Mouse (Mus musculus) monocyte, adult 5-6 weeks (primary cell): Measurements from ENCODE around the gene Bicral. TPM values are rescaled to one million over a fixed set of nuclear protein-coding genes. Genes with fewer than 3 reads are reported as not detected.
"Not testable (repeated sequence)": the region's sequence is repeated elsewhere in the genome, so short reads cannot be mapped to it uniquely, and the experiment has no call there.

ENCODE experiments used
- ATAC-seq: fragments of 153-309, 156-312 bp; replicated peaks from 2 replicates; pipeline ENCODE4 v1.8.0; 2017; ENCODE audit warnings: mild to moderate bottlenecking; ENCODE audit not compliant: low TSS enrichment, insufficient number of reproducible peaks, severe bottlenecking, poor library complexity, low FRiP score
- total RNA-seq: library from RNA; stranded (forward); fragments of 200-1000, 200-491, 200-594 nt; gene quantifications from 3 replicates; pipeline ENCODE4 v1.2.3, GENCODE M21; 2017

Bicral gene
- total RNA-seq, 1 experiment from 2014 or later = 25.2 TPM

GRCm38 (mm10) chr17:46773278-46774130 is 84.8 kb downstream of the Bicral start:
- ATAC-seq = no peak

- peak; percentile 90 for ATAC-seq
Observed at GRCm38 (mm10) chr17:46772404-46773277, 85.6 kb downstream of the Bicral start, which contains the start of gene 2310039H08Rik. 2310039H08Rik (plus strand) TSS chr17:46772635.

DNA sequence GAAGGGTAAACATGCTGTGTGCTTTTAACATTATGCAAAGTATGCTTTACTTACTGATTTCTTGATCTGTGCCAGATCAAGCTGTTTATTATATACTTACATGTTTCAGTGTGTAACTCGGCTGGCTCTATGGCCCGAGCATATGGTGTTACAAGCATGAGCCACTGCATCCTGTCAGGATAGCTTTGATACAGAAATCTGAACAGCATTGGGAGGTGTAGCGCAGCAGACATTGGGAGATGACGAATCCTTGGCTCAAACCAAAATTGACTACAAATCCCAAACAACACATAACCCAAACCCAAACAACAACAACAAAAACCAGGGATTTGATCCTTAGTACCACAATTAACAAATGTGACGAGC is 86.3 kb downstream of the Bicral start:
- ATAC-seq = no peak

GRCm38 (mm10) chr17:46771616-46772015 is 86.7 kb downstream of the Bicral start:
- no peak for ATAC-seq

- no peak for ATAC-seq
Observed at GRCm38 (mm10) chr17:46771025-46771424, 87.3 kb downstream of the Bicral start.

- no peak for ATAC-seq
Observed at GRCm38 (mm10) chr17:46770546-46770945, 87.7 kb downstream of the Bicral start.

DNA sequence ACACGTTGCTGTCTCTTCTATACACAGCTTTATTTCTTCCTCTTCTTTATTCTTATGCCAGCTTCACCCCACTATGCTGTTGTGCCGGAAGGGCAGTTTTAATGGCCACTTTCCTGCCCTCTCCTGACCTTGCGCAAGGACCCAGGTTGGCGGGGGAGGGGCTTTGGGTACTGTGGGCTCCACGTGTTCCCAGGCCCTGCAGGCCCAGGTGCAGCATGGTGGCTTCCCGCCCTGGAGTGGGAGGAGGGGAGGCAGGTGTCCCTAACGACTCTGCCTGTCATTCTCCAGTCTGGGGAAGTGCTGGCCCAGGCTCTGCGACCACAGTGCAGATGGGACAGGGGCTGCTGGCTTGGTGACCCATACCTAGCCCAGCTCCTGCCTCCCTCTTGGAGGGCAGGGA is 90.4 kb downstream of the Bicral start:
- no peak for ATAC-seq

DNA sequence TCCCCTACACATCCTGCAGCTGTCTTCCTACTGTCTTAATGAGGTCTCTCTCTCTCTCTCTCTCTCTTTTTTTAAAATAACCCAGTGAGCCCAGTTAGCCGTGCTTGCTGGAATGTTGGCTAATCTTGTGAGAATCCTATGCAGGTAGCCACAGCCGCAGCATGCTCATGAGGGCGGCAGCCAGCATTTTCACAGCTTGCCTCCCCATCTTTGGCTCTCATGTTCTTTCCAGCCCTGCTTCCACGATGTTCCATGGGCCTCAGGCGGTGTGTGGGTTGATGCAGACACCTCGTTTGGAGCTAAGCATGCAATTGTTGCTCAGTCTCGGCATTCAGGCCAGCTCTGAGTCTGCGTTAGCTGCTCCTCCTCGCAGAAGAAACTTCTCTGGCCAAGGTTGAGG is 93.4 kb downstream of the Bicral start:
- ATAC-seq = not testable (repeated sequence)

DNA sequence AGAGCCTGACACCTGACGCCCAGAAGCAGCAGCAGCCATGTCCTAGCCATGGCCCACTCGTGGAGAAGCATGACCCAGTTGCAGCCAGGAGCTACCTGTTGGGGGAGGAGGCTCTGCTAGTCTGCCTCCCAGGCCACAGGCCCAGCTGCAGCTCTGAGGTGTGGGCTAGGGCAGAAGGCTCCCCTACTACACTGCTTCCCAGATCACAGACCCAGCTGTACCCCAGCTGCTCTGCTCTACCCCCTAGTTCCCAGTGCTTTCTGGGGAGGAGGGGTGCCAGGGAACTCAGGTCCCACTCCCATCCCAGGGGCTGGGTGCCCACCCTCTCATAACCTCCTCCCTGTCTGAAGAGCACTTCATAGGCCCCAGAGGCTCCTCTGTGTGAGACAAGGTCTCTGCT is 94.7 kb downstream of the Bicral start, which contains the start of gene Ptcra:
TSS of gene Ptcra (minus strand) at position 169 of the 400 bp plus-strand sequence.
- no peak for ATAC-seq

- ATAC-seq = no peak
Observed at GRCm38 (mm10) chr17:46758753-46759152, 99.5 kb downstream of the Bicral start.

DNA sequence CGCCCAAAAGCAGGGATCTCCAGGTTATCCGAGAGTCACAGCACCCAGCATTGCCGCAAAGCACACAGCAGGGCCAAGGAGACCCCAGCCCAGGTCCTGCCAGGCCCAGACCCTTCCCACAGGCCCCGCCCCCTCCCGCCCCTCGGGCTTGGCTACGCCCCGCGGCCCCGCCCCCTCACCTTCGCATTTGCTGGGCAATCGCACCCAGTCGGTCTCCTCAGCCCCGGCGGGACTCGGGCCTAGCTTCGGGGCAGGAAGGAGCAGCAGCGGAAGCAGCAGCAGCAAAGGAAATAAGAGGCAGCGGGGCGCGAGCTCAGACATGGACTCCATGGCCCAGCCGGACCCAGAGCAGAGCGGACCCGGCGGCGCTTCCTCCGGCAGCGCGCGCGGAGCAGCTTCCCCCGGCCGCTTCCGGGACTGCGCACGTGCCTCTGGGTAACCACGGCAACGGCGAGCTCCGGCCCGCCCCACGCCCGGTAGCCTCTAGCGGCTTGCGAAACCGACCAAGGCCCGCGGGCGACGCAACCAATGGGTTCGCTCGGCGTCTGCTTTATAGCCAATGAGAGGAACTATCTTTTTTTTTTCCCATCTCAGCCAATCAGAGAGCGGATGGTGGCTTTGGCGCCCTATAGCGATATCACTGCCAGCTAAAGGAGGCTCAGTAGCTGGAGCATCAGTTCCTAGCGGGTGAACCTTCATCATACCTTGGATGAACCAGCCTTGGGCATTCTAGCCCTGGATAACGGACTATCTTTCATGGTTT is 106.3 kb downstream of the Bicral start, which contains the start of gene Cnpy3:
TSS of gene Cnpy3 (minus strand) at position 421 of the 763 bp plus-strand sequence.
- ATAC-seq = peak; percentile 91

GRCm38 (mm10) chr17:46751056-46751793 is 107.1 kb downstream of the Bicral start:
- peak; percentile 83 for ATAC-seq

- no peak for ATAC-seq
Observed at GRCm38 (mm10) chr17:46750580-46750979, 107.7 kb downstream of the Bicral start.

DNA sequence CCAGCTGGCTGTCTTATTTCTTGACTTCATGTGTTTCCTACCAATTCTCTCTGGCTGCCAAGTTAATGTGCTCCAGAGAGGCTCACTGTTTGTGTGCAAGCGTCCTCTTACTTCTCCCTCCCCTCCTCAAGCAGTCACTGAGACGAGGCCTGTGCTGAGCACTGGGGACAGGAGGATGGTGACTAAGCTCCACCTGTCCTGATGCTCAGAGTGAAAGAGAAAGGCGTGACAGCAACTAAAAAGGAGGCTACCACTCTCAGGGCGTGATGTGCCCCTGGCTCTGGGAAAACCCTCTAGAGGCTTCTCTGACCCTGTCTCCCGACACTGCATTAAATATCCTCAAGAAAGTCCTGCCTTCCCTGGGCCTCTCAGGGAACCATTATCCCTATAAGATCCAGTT is 109.0 kb downstream of the Bicral start:
- no peak for ATAC-seq
